Mouse (Mus musculus): ENCODE measurements around the gene Vmn1r232. TPM values are rescaled to one million over a fixed set of nuclear protein-coding genes. Genes with fewer than 3 reads are reported as not detected.
A peak's percentile ranks its signal among the peaks of the same experiment; 100 is the strongest.

Gene Vmn1r232
- not detected for total RNA-seq (2021)
- long read RNA-seq, experiment 1: 0 reads
- long read RNA-seq, experiment 2: 0 reads

DNA sequence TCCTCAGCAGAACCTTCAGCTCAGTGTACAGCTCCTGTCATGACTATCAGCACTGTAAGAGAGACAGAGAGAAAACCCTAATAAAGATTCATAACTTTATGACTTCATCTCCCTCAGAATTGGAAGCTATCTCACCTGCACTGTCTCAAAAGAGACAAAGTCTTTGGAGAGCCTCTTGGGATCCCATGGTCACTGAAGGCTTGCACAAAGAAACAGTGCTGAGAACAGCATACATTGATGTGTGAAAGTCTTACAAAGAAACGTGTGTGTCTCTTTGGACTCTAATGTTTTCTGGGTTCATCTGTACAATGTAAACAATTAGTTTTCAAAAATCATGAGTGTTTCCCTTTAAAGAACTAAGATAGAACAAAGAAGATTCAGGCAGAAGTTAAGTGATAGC, at the start of gene Vmn1r232:
TSS of gene Vmn1r232 (minus strand) at position 101 of the 400 bp plus-strand sequence.
- intact Hi-C loops (cut with DNase I): no loop called here
- no peak for DNase-seq

GRCm38 (mm10) chr17:20966681-20967080, 47.2 kb upstream of the Vmn1r232 start:
- intact Hi-C loops (cut with DNase I): loop anchor here (5.0 kb wide), 1 partner anchor 41 kb away; the partner anchor contains the start of gene Zfp160
- no peak for DNase-seq

- intact Hi-C loops (cut with DNase I): loop anchor here (5.0 kb wide), 1 partner anchor 42 kb away; the partner anchor contains the start of gene Zfp160
- DNase-seq: no peak
These were observed 45.9 kb upstream of the Vmn1r232 start for GRCm38 (mm10) chr17:20965421-20965820.

DNA sequence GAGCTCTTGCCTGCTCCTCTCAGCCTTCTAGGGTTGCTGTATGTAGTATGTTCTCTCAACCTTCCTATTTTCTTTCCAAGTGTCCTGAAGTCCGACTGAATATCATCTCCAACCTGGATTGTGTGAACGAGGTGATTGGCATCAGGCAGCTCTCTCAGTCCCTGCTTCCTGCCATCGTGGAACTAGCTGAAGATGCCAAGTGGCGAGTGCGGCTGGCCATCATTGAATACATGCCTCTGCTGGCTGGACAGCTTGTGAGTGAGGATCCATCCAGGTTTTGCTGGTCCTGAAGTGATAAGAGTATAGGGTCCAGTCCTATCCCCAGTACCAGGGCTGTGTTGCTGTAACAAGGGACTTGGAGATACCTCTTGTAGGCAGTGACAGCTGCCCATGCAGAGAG, 40.9 kb upstream of the Vmn1r232 start:
- DNase-seq: no peak
- intact Hi-C loops (cut with DNase I): no loop called here

- DNase-seq: no peak
- intact Hi-C loops (cut with DNase I): no loop called here
These were observed 27.1 kb upstream of the Vmn1r232 start for GRCm38 (mm10) chr17:20946636-20947035.

GRCm38 (mm10) chr17:20946026-20946565, 26.6 kb upstream of the Vmn1r232 start:
- intact Hi-C loops (cut with DNase I): no loop called here
- no peak for DNase-seq

GRCm38 (mm10) chr17:20944985-20945891, 25.7 kb upstream of the Vmn1r232 start, which contains the start of gene Ppp2r1a:
TSS of gene Ppp2r1a (plus strand) at chr17:20945311.
- DNase-seq: peak; percentile 95 to 99
- intact Hi-C loops (cut with DNase I): no loop called here

GRCm38 (mm10) chr17:20944226-20944625, 24.7 kb upstream of the Vmn1r232 start:
- no peak for DNase-seq
- intact Hi-C loops (cut with DNase I): no loop called here

DNA sequence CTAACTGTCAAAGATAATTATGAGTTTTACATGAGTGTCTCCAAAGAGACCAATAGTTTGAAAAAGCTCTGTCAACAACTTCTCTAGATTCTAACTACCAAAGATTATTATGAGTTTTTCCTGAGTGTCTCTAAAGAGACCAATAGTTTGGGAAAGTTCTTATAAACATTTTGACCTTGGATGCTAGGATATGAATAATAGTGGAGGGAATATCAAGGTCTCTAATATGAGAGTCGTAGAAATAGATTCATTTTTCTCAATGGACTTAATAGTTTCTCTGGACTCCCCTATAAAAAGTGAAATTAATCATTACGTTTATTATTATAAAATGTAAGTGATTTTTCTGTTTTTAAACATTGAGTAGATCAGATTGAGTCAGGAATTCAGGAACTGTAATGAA, 14.5 kb downstream of the Vmn1r232 start, which contains the start of gene Vmn1r231:
TSS of gene Vmn1r231 (minus strand) at position 101 of the 400 bp plus-strand sequence.
- intact Hi-C loops (cut with DNase I): no loop called here
- DNase-seq: no peak

Other genes starting within 250 kb of the Vmn1r232 start
- not detected for gene Vmn1r226, start 236.9 kb downstream of the Vmn1r232 start, total RNA-seq (2021)
- not detected for gene Vmn1r227, start 189.9 kb downstream of the Vmn1r232 start, total RNA-seq (2021)
- not detected for gene Vmn1r228, start 133.6 kb downstream of the Vmn1r232 start, total RNA-seq (2021)
- not detected for gene Vmn1r229, start 108.2 kb downstream of the Vmn1r232 start, total RNA-seq (2021)
- gene Vmn1r230, start 79.3 kb downstream of the Vmn1r232 start, total RNA-seq (2021): not detected
- gene Vmn1r231, start 14.6 kb downstream of the Vmn1r232 start, total RNA-seq (2021): not detected
- gene Ppp2r1a, start 25.6 kb upstream of the Vmn1r232 start, total RNA-seq (2021): 10 to 100 TPM; 85.5 to 94.7 TPM
- gene Vmn1r233, start 76.8 kb upstream of the Vmn1r232 start, total RNA-seq (2021): not detected
- gene Zfp160, start 89.2 kb upstream of the Vmn1r232 start, total RNA-seq (2021): 1 to 10 TPM; 4.2 to 5.1 TPM